Comparison of ENCODE assay signal across 11 mouse cellular contexts in genomic region chr11:57176552-57176951, GRCm38 (mm10).
DNase-seq lines count a peak whose midpoint lies in the region; TF ChIP-seq lines count a peak whose summit lies in the region.
"Had no signal": no experiment of that assay in that cellular context is flagged by ENCODE, and none has a peak within 500 bp of the region (broad histone marks: within the 10 kb centered on the region; RNA-seq: fewer than 3 reads in every experiment).

No protein-coding gene starts in this region.

- H3K4me1 ChIP-seq in CH12.LX (ENCODE audit: control insufficient read depth in 1 of 2, insufficient read depth in 2 of 2) (peaks cover 0 to 9% of the 10 kb centered on the region in 2 experiments; a peak in 2 of 4 replicates), E14TG2a.4 (replicated peaks; ENCODE audit: low read depth, low read length) (no peaks in the 10 kb centered on the region)
- H3K4me1 ChIP-seq in embryonic facial prominence, embryonic 10.5 days: peaks cover 9% of the 10 kb centered on the region; the same call in 1 of the 2 replicates
- H3K4me1 ChIP-seq: embryonic facial prominence, embryonic 12.5 days; heart, embryonic 13.5 days; limb, embryonic 13.5 days had no signal

- peak; percentile 4 for DNase-seq in kidney, postnatal 14 days
- no peak for DNase-seq in kidney, adult 18-20 months
- DNase-seq in CH12.LX (ENCODE audit: extremely low read depth): peak; percentile 48
- DNase-seq in embryonic facial prominence, embryonic 10.5 days (ENCODE audit: low spot score): peak; percentile 59
- DNase-seq in T-cell, adult 2 months (ENCODE audit: low spot score): no peak
- no peak for DNase-seq in layer of hippocampus, adult 9-10 months (ENCODE audit: low spot score)

- H3K4me3 ChIP-seq in CH12.LX (replicated peaks in 1 of 3; ENCODE audit: low read depth in 2 of 3, low read length in 2 of 3, poor library complexity in 1 of 3) (no peak overlapping the region), E14TG2a.4 (replicated peaks; ENCODE audit: low read length) (no peak overlapping the region)
- H3K4me3 ChIP-seq in embryonic facial prominence, embryonic 10.5 days: no peak overlapping the region
- H3K4me3 ChIP-seq: embryonic facial prominence, embryonic 12.5 days; heart, embryonic 13.5 days; limb, embryonic 13.5 days; neural tube, embryonic 12.5 days had no signal

- TF ChIP-seq EP300 in CH12.LX (IDR thresholded peaks at IDR 0.05; ENCODE audit: low read length): no peak

- WGBS in embryonic facial prominence, embryonic 10.5 days: 11% methylated on average over 3 of the region's 3 CpGs

- H3K4me2 ChIP-seq in CH12.LX (ENCODE audit: insufficient read depth, low read depth, poor library complexity, severe bottlenecking): no peak overlapping the region
- H3K4me2 ChIP-seq: embryonic facial prominence, embryonic 12.5 days; heart, embryonic 13.5 days; limb, embryonic 13.5 days; neural tube, embryonic 12.5 days had no signal

- no peak for TF ChIP-seq POLR2A in CH12.LX (IDR thresholded peaks at IDR 0.05; ENCODE audit: low read depth, low read length)

- no peak for TF ChIP-seq RAD21 in CH12.LX (IDR thresholded peaks at IDR 0.05; ENCODE audit: low read depth, low read length)

- H3K27me3 ChIP-seq in CH12.LX (replicated peaks) (no peaks in the 10 kb centered on the region), E14TG2a.4 (ENCODE audit: insufficient read depth, low read length) (no peaks in the 10 kb centered on the region)
- H3K27me3 ChIP-seq in embryonic facial prominence, embryonic 10.5 days (replicated peaks; ENCODE audit: low read depth, poor library complexity, severe bottlenecking): no peaks in the 10 kb centered on the region
- H3K27me3 ChIP-seq: embryonic facial prominence, embryonic 12.5 days; heart, embryonic 13.5 days; limb, embryonic 13.5 days; neural tube, embryonic 12.5 days had no signal

- no peaks in the 10 kb centered on the region for H3K36me3 ChIP-seq in CH12.LX (replicated peaks in 1 of 2; ENCODE audit: control insufficient read depth in 1 of 2, insufficient read depth in 1 of 2, low read length in 1 of 2)
- no peaks in the 10 kb centered on the region for H3K36me3 ChIP-seq in E14TG2a.4 (ENCODE audit: insufficient read depth, low read length)
- H3K36me3 ChIP-seq in embryonic facial prominence, embryonic 10.5 days (replicated peaks): no peaks in the 10 kb centered on the region
- H3K36me3 ChIP-seq: embryonic facial prominence, embryonic 12.5 days; heart, embryonic 13.5 days; limb, embryonic 13.5 days; neural tube, embryonic 12.5 days had no signal

- H3K9me3 ChIP-seq in CH12.LX (replicated peaks; ENCODE audit: low read length) (no peaks in the 10 kb centered on the region), E14TG2a.4 (ENCODE audit: low read length) (no peaks in the 10 kb centered on the region)
- H3K9me3 ChIP-seq in embryonic facial prominence, embryonic 10.5 days: no peaks in the 10 kb centered on the region
- H3K9me3 ChIP-seq: embryonic facial prominence, embryonic 12.5 days; heart, embryonic 13.5 days; limb, embryonic 13.5 days; neural tube, embryonic 12.5 days had no signal

- in situ Hi-C loops in CH12.LX (cut with MboI; ENCODE audit: low pct_ligation_motif_present, low pct_unique_long_range_greater_than_20kb, low sequenced_read_pairs): no loop called here

- H3K27ac ChIP-seq in CH12.LX (ENCODE audit: insufficient read depth, low read depth): no peak overlapping the region
- H3K27ac ChIP-seq in embryonic facial prominence, embryonic 10.5 days (replicated peaks): no peak overlapping the region
- H3K27ac ChIP-seq: embryonic facial prominence, embryonic 12.5 days; heart, embryonic 13.5 days; limb, embryonic 13.5 days; neural tube, embryonic 12.5 days had no signal

- dilution Hi-C loops in CH12.LX (cut with MboI; ENCODE audit: extremely low pct_ligation_motif_present, extremely low pct_unique_long_range_greater_than_20kb, low sequenced_read_pairs): no loop called here

- peak; percentile 35 to 78 for TF ChIP-seq CTCF in CH12.LX (conservative IDR thresholded peaks at IDR 0.05 in 1 of 2, IDR thresholded peaks at IDR 0.05 in 1 of 2; ENCODE audit: low read depth in 2 of 2, low read length in 2 of 2)
- TF ChIP-seq CTCF in E14TG2a.4 (conservative IDR thresholded peaks at IDR 0.05; ENCODE audit: low read length): peak; percentile 63

- H3K9ac ChIP-seq in CH12.LX (ENCODE audit: insufficient read depth, low read depth): no peak overlapping the region
- H3K9ac ChIP-seq: embryonic facial prominence, embryonic 12.5 days; heart, embryonic 13.5 days; limb, embryonic 13.5 days; neural tube, embryonic 12.5 days had no signal

- no peaks in the 10 kb centered on the region for H3K79me2 ChIP-seq in CH12.LX (replicated peaks; ENCODE audit: control insufficient read depth, extremely low read depth, insufficient read depth, poor library complexity, severe bottlenecking)

TF ChIP-seq in CH12.LX, 34 proteins besides CTCF, POLR2A, EP300 and RAD21:
- TF ChIP-seq POLR2AphosphoS2 (IDR thresholded peaks at IDR 0.05; ENCODE audit: low read depth, low read length) (no peak), MXI1 (IDR thresholded peaks at IDR 0.05; ENCODE audit: low read depth, low read length) (no peak), RCOR1 (conservative IDR thresholded peaks at IDR 0.05; ENCODE audit: low read depth, low read length) (no peak), ZKSCAN1 (IDR thresholded peaks at IDR 0.05; ENCODE audit: borderline replicate concordance, low read depth, low read length) (no peak), MAFK (IDR thresholded peaks at IDR 0.05; ENCODE audit: insufficient replicate concordance, low read length) (no peak)

Comparison
In these comparisons a context has a peak if more than half of its experiments do, and no peak if none do; other contexts are left out.
1. DNase-seq: peak in kidney, postnatal 14 days (single experiment), CH12.LX (single experiment) and embryonic facial prominence, embryonic 10.5 days (single experiment); none in kidney, adult 18-20 months (single experiment), T-cell, adult 2 months (single experiment) and layer of hippocampus, adult 9-10 months (single experiment).